Mouse (Mus musculus) retina, postnatal 1 day (tissue): ENCODE results near the gene Esx1.

ENCODE experiments used
- DNase-seq: peaks from one replicate; pipeline ENCODE4 v3.0.0-alpha.2; 2012

The Esx1 gene

GRCm38 (mm10) chrX:137121718-137122117, at the start of gene Esx1:
Esx1 (minus strand) TSS chrX:137122083.
- peak; percentile 42 for DNase-seq

- peak; percentile 19 for DNase-seq
Observed at GRCm38 (mm10) chrX:137170021-137170420, 48.1 kb upstream of the Esx1 start.

- no peak for DNase-seq
Observed at GRCm38 (mm10) chrX:137167658-137168057, 45.8 kb upstream of the Esx1 start.

- DNase-seq, result no peak
Observed at GRCm38 (mm10) chrX:137165621-137166020, 43.7 kb upstream of the Esx1 start.

- DNase-seq, result no peak
Observed at GRCm38 (mm10) chrX:137162700-137163099, 40.8 kb upstream of the Esx1 start.

- DNase-seq, result no peak
Observed at GRCm38 (mm10) chrX:137160971-137161370, 39.1 kb upstream of the Esx1 start.

- no peak for DNase-seq
Observed at GRCm38 (mm10) chrX:137149050-137149449, 27.2 kb upstream of the Esx1 start.

- DNase-seq, result no peak
Observed at GRCm38 (mm10) chrX:137144674-137145073, 22.8 kb upstream of the Esx1 start.

- DNase-seq, result no peak
Observed at GRCm38 (mm10) chrX:137143726-137144125, 21.8 kb upstream of the Esx1 start.

GRCm38 (mm10) chrX:137142546-137142945, 20.7 kb upstream of the Esx1 start:
- no peak for DNase-seq

GRCm38 (mm10) chrX:137141669-137142068, 19.8 kb upstream of the Esx1 start:
- DNase-seq, result peak; percentile 74

- DNase-seq, result peak; percentile 51
Observed at GRCm38 (mm10) chrX:137127542-137127941, 5.7 kb upstream of the Esx1 start.

GRCm38 (mm10) chrX:137119675-137120423, 2.0 kb downstream of the Esx1 start:
- peak; percentile 35 for DNase-seq

- peak; percentile 75 for DNase-seq
Observed at GRCm38 (mm10) chrX:137118097-137118746, 3.7 kb downstream of the Esx1 start.

- DNase-seq, result no peak
Observed at GRCm38 (mm10) chrX:137106498-137106897, 15.4 kb downstream of the Esx1 start.

GRCm38 (mm10) chrX:137104531-137104930, 17.4 kb downstream of the Esx1 start:
- no peak for DNase-seq
